In the genomic region with DNA sequence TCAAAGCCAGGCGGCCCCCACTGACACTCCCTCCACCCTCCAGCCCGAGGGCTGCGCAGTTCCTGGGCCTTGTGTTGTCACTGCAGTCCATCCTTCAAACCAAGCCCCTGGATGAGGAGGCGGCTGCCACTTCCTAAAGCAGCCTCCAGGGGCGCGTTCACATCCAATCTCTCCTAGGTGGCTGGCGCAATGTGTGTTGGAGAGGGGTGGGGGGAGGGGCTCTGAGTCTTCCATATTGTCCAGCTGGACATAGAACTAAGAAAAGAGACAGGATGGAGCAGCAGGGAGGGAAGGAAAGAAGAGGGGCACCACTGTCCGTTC, we compare ENCODE assay signal across 9 mouse cellular contexts. TPM values are rescaled to one million over a fixed set of nuclear protein-coding genes. Genes with fewer than 3 reads are reported as not detected.
DNase-seq lines count a peak whose midpoint lies in the region; ATAC-seq and TF ChIP-seq lines count a peak whose summit lies in the region.
"Had no signal": no experiment of that assay in that cellular context is flagged by ENCODE, and none has a peak within 500 bp of the region (broad histone marks: within the 10 kb centered on the region; RNA-seq: fewer than 3 reads in every experiment).

No protein-coding gene starts in this region.

- 5% methylated on average over 7 of the region's 8 CpGs for WGBS in embryonic facial prominence, embryonic 14.5 days
- WGBS in limb, embryonic 12.5 days: 1% methylated on average over 8 of the region's 8 CpGs
- 3% methylated on average over 8 of the region's 8 CpGs for WGBS in neural tube, embryonic 13.5 days

- intact Hi-C loops in gastrocnemius, adult 2 months (cut with DNase I): no loop called here

- H3K4me3 ChIP-seq in gastrocnemius, adult 2 months: no peak overlapping the region
- peak overlapping the region; percentile 46; the same call in 1 of the 2 replicates for H3K4me3 ChIP-seq in E14TG2a.4 (replicated peaks; ENCODE audit: low read length)
- no peak overlapping the region for H3K4me3 ChIP-seq in embryonic facial prominence, embryonic 14.5 days (ENCODE audit: low read depth, low read length)
- no peak overlapping the region for H3K4me3 ChIP-seq in limb, embryonic 12.5 days (replicated peaks)
- no peak overlapping the region for H3K4me3 ChIP-seq in neural tube, embryonic 13.5 days

- H3K9ac ChIP-seq in embryonic facial prominence, embryonic 14.5 days (ENCODE audit: low read depth, low read length): no peak overlapping the region; the same call in 1 of the 2 replicates
- no peak overlapping the region; the same call in 1 of the 2 replicates for H3K9ac ChIP-seq in limb, embryonic 12.5 days (replicated peaks)
- H3K9ac ChIP-seq in neural tube, embryonic 13.5 days: 0 out of 2 replicates have a peak overlapping the region, but pooled peaks have one; percentile 31

- H3K27ac ChIP-seq in gastrocnemius, adult 2 months: no peak overlapping the region
- H3K27ac ChIP-seq in embryonic facial prominence, embryonic 14.5 days (replicated peaks; ENCODE audit: low read depth, low read length): no peak overlapping the region; the same call in 1 of the 2 replicates
- H3K27ac ChIP-seq in limb, embryonic 12.5 days: no peak overlapping the region
- no peak overlapping the region for H3K27ac ChIP-seq in neural tube, embryonic 13.5 days (replicated peaks)

- 0 out of 2 replicates have a peak overlapping the region, but pooled peaks have one; percentile 5 for H3K4me2 ChIP-seq in embryonic facial prominence, embryonic 14.5 days (ENCODE audit: low read depth, low read length)
- peak overlapping the region; percentile 39 for H3K4me2 ChIP-seq in limb, embryonic 12.5 days
- H3K4me2 ChIP-seq in neural tube, embryonic 13.5 days: peak overlapping the region; percentile 24; the same call in 1 of the 2 replicates

- H3K4me1 ChIP-seq in E14TG2a.4 (replicated peaks; ENCODE audit: low read depth, low read length): peaks cover 43% of the 10 kb centered on the region
- H3K4me1 ChIP-seq in embryonic facial prominence, embryonic 14.5 days (ENCODE audit: control insufficient read depth, insufficient read depth, low read length): peaks cover 16% of the 10 kb centered on the region
- H3K4me1 ChIP-seq in limb, embryonic 12.5 days (replicated peaks): peaks cover 30% of the 10 kb centered on the region
- peaks cover 11% of the 10 kb centered on the region for H3K4me1 ChIP-seq in neural tube, embryonic 13.5 days (replicated peaks)

- ATAC-seq in embryonic facial prominence, embryonic 14.5 days (ENCODE audit: low read depth): peak; percentile 49
- ATAC-seq in limb, embryonic 12.5 days (ENCODE audit: insufficient number of reproducible peaks, insufficient read depth, low FRiP score, low TSS enrichment, low read depth): peak; percentile 52; the same call in 1 of the 2 replicates
- peak; percentile 66 for ATAC-seq in neural tube, embryonic 13.5 days (ENCODE audit: low read depth)

- H3K27me3 ChIP-seq in E14TG2a.4 (ENCODE audit: insufficient read depth, low read length): peaks cover 72% of the 10 kb centered on the region
- no peaks in the 10 kb centered on the region for H3K27me3 ChIP-seq in embryonic facial prominence, embryonic 14.5 days (replicated peaks; ENCODE audit: control insufficient read depth, insufficient read depth, low read length)
- H3K27me3 ChIP-seq in limb, embryonic 12.5 days: peaks cover 2% of the 10 kb centered on the region; the same call in 1 of the 2 replicates
- no peaks in the 10 kb centered on the region for H3K27me3 ChIP-seq in neural tube, embryonic 13.5 days

- no peaks in the 10 kb centered on the region for H3K36me3 ChIP-seq in E14TG2a.4 (ENCODE audit: insufficient read depth, low read length)
- H3K36me3 ChIP-seq in embryonic facial prominence, embryonic 14.5 days (ENCODE audit: control insufficient read depth, insufficient read depth, low read length): no peaks in the 10 kb centered on the region
- H3K36me3 ChIP-seq in limb, embryonic 12.5 days: no peaks in the 10 kb centered on the region
- H3K36me3 ChIP-seq in neural tube, embryonic 13.5 days: no peaks in the 10 kb centered on the region

- no peak for DNase-seq in gastrocnemius, adult 2 months
- DNase-seq in gastrocnemius, postnatal 4 days (ENCODE audit: low spot score in 2 of 2): no peak
- peak; percentile 65 for DNase-seq in embryonic facial prominence, embryonic 14.5 days (ENCODE audit: low spot score)
- DNase-seq in layer of hippocampus, adult 8-10 months (ENCODE audit: low spot score in 2 of 2): no peak
- no peak for DNase-seq in frontal cortex, postnatal 14 days (ENCODE audit: low spot score in 2 of 2)

- H3K9me3 ChIP-seq in E14TG2a.4 (ENCODE audit: low read length): no peaks in the 10 kb centered on the region
- no peaks in the 10 kb centered on the region for H3K9me3 ChIP-seq in embryonic facial prominence, embryonic 14.5 days (ENCODE audit: control insufficient read depth, low read length)
- no peaks in the 10 kb centered on the region for H3K9me3 ChIP-seq in limb, embryonic 12.5 days
- no peaks in the 10 kb centered on the region for H3K9me3 ChIP-seq in neural tube, embryonic 13.5 days

- peak; percentile 25; the same call in 1 of the 2 replicates for TF ChIP-seq CTCF in gastrocnemius, adult 2 months (IDR thresholded peaks at IDR 0.05)
- peak; percentile 71 for TF ChIP-seq CTCF in E14TG2a.4 (conservative IDR thresholded peaks at IDR 0.05; ENCODE audit: low read length)

RNA-seq across cellular contexts. Expression of gene Fam83g, which starts 9.1 kb away (rescaled TPM):
- under 1 TPM; 0.28 to 0.33 TPM for total RNA-seq in gastrocnemius, adult 2 months (2021)
- under 1 TPM; 0.34 to 0.36 TPM for total RNA-seq in gastrocnemius, postnatal 4 days (2021)
- 2.2 and 3.7 TPM in 2 replicates for polyA plus RNA-seq in embryonic facial prominence, embryonic 14.5 days (2014; fragmentation: Nextera tagmentation; extraction: Ambion mirVana)
- 2.2 and 2.6 TPM in 2 replicates for polyA plus RNA-seq in limb, embryonic 12.5 days (2016; fragmentation: Nextera tagmentation; extraction: Ambion mirVana)
- polyA plus RNA-seq in neural tube, embryonic 13.5 days (2015; fragmentation: Nextera tagmentation; extraction: Ambion mirVana): 0.07 and 0.19 TPM in 2 replicates
- under 1 TPM in 3 of 4 experiments, not detected in 1; 0.06 to 0.20 (median 0.09) TPM for total RNA-seq in layer of hippocampus, adult 8-10 months (2022)

RNA-seq across cellular contexts. Expression of gene Grap, which starts 21.7 kb away (rescaled TPM):
- total RNA-seq in gastrocnemius, adult 2 months (2021): 1 to 10 TPM; 3.2 to 3.3 TPM
- total RNA-seq in gastrocnemius, postnatal 4 days (2021): 1 to 10 TPM; 7.0 to 7.8 TPM
- polyA plus RNA-seq in embryonic facial prominence, embryonic 14.5 days (2014; fragmentation: Nextera tagmentation; extraction: Ambion mirVana): 8.2 and 8.6 TPM in 2 replicates
- 5.4 and 6.1 TPM in 2 replicates for polyA plus RNA-seq in limb, embryonic 12.5 days (2016; fragmentation: Nextera tagmentation; extraction: Ambion mirVana)
- polyA plus RNA-seq in neural tube, embryonic 13.5 days (2015; fragmentation: Nextera tagmentation; extraction: Ambion mirVana): 9.5 and 10.7 TPM in 2 replicates
- total RNA-seq in layer of hippocampus, adult 8-10 months (2022): 1 to 10 TPM; 4.3 to 6.3 (median 5.2) TPM

RNA-seq across cellular contexts. Expression of gene Slc5a10, which starts 45.8 kb away (rescaled TPM):
- not detected for total RNA-seq in gastrocnemius, adult 2 months (2021)
- total RNA-seq in gastrocnemius, postnatal 4 days (2021): not detected
- 0.13 TPM in 1 of 2 replicates, not detected in the other for polyA plus RNA-seq in embryonic facial prominence, embryonic 14.5 days (2014; fragmentation: Nextera tagmentation; extraction: Ambion mirVana)
- 0.14 TPM in 2 replicates for polyA plus RNA-seq in limb, embryonic 12.5 days (2016; fragmentation: Nextera tagmentation; extraction: Ambion mirVana)
- polyA plus RNA-seq in neural tube, embryonic 13.5 days (2015; fragmentation: Nextera tagmentation; extraction: Ambion mirVana): not detected in 2 replicates
- total RNA-seq in layer of hippocampus, adult 8-10 months (2022): under 1 TPM; 0.23 to 0.55 (median 0.41) TPM
- total RNA-seq: left cerebral cortex, postnatal 10 days had no signal
